Comparison of ENCODE assay signal across 11 mouse cellular contexts in the genomic region with DNA sequence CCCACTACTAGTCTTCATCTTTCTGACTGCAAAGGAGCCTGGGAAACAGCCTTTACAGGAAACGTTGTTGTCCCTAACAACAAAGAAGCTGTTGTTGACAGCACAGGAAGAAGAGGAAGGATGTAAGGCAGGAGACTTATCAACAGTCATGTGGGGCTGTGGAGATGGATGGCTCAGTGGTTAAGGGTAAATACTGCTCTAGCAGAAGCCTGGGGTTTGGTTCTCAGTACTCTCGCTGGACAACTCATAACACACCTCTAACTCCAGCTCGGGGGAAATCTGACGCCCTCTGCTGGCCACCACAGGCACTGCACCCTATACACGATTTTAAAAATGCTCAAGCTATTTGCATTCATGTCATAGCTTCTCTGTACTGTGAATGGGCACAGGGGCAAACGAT.
DNase-seq lines count a peak whose midpoint lies in the region; ATAC-seq and TF ChIP-seq lines count a peak whose summit lies in the region.
"Had no signal": no experiment of that assay in that cellular context is flagged by ENCODE, and none has a peak within 500 bp of the region (broad histone marks: within the 10 kb centered on the region; RNA-seq: fewer than 3 reads in every experiment).

No protein-coding gene starts in this region.

- TF ChIP-seq EP300 in heart, postnatal 0 days (IDR thresholded peaks at IDR 0.05; ENCODE audit: low read depth), result no peak

- no peak overlapping the region for H3K27ac ChIP-seq in heart, postnatal 0 days (ENCODE audit: low read depth)
- no peak overlapping the region for H3K27ac ChIP-seq in heart, embryonic 10.5 days
- no peak overlapping the region for H3K27ac ChIP-seq in testis, adult 2 months (ENCODE audit: control insufficient read depth, insufficient read depth, low read depth, low read length)
- H3K27ac ChIP-seq: embryonic facial prominence, embryonic 13.5 days; hindbrain, embryonic 13.5 days; neural tube, embryonic 13.5 days had no signal

- TF ChIP-seq POLR2A in testis, adult 2 months (IDR thresholded peaks at IDR 0.05; ENCODE audit: control insufficient read depth, low read depth, low read length), result no peak

- ATAC-seq in heart, postnatal 0 days (ENCODE audit: insufficient read depth, low read depth), result no peak

- no peaks in the 10 kb centered on the region for H3K36me3 ChIP-seq in heart, postnatal 0 days (replicated peaks; ENCODE audit: control insufficient read depth, insufficient read depth, low read length)
- H3K36me3 ChIP-seq in heart, embryonic 10.5 days, result no peaks in the 10 kb centered on the region
- H3K36me3 ChIP-seq in testis, adult 2 months (ENCODE audit: control insufficient read depth, insufficient read depth, low read length), result no peaks in the 10 kb centered on the region
- H3K36me3 ChIP-seq: embryonic facial prominence, embryonic 13.5 days; hindbrain, embryonic 13.5 days; neural tube, embryonic 13.5 days had no signal

- H3K4me3 ChIP-seq in heart, postnatal 0 days (ENCODE audit: low read depth, low read length), result no peak overlapping the region
- H3K4me3 ChIP-seq in heart, embryonic 10.5 days, result no peak overlapping the region
- H3K4me3 ChIP-seq in testis, adult 2 months (ENCODE audit: control insufficient read depth, low read depth, low read length), result no peak overlapping the region
- H3K4me3 ChIP-seq: embryonic facial prominence, embryonic 13.5 days; hindbrain, embryonic 13.5 days; neural tube, embryonic 13.5 days had no signal

- H3K9ac ChIP-seq in heart, postnatal 0 days (replicated peaks; ENCODE audit: low read depth, low read length), result no peak overlapping the region
- H3K9ac ChIP-seq: embryonic facial prominence, embryonic 13.5 days; hindbrain, embryonic 13.5 days; neural tube, embryonic 13.5 days had no signal

- peak; percentile 31 for TF ChIP-seq CTCF in heart, postnatal 0 days (IDR thresholded peaks at IDR 0.05; ENCODE audit: low read depth)
- TF ChIP-seq CTCF in testis, adult 2 months (IDR thresholded peaks at IDR 0.05; ENCODE audit: control insufficient read depth, insufficient read depth, insufficient replicate concordance, low read depth, low read length), result peak; percentile 87; the same call in 1 of the 2 replicates

- 37% methylated on average over 6 of the region's 6 CpGs for WGBS in heart, postnatal 0 days
- WGBS in heart, embryonic 10.5 days, result 33% methylated on average over 6 of the region's 6 CpGs

- no peaks in the 10 kb centered on the region for H3K27me3 ChIP-seq in heart, postnatal 0 days (ENCODE audit: control insufficient read depth, insufficient read depth, low read length)
- H3K27me3 ChIP-seq in heart, embryonic 10.5 days (ENCODE audit: insufficient read depth, poor library complexity, severe bottlenecking), result no peaks in the 10 kb centered on the region
- H3K27me3 ChIP-seq in testis, adult 2 months (ENCODE audit: control insufficient read depth, insufficient read depth, low read length), result no peaks in the 10 kb centered on the region
- H3K27me3 ChIP-seq: embryonic facial prominence, embryonic 13.5 days; hindbrain, embryonic 13.5 days; neural tube, embryonic 13.5 days had no signal

- H3K9me3 ChIP-seq in heart, postnatal 0 days (replicated peaks; ENCODE audit: control insufficient read depth, low read length), result no peaks in the 10 kb centered on the region
- no peaks in the 10 kb centered on the region for H3K9me3 ChIP-seq in heart, embryonic 10.5 days
- H3K9me3 ChIP-seq: embryonic facial prominence, embryonic 13.5 days; hindbrain, embryonic 13.5 days; neural tube, embryonic 13.5 days had no signal

- H3K4me2 ChIP-seq in heart, postnatal 0 days (ENCODE audit: low read depth, low read length), result no peak overlapping the region
- H3K4me2 ChIP-seq: embryonic facial prominence, embryonic 13.5 days; hindbrain, embryonic 13.5 days; neural tube, embryonic 13.5 days had no signal

- peaks cover 6% of the 10 kb centered on the region for H3K4me1 ChIP-seq in heart, postnatal 0 days (ENCODE audit: control insufficient read depth, insufficient read depth)
- H3K4me1 ChIP-seq in heart, embryonic 10.5 days, result peaks cover 32% of the 10 kb centered on the region
- H3K4me1 ChIP-seq in testis, adult 2 months (ENCODE audit: control insufficient read depth, insufficient read depth, low read length), result no peaks in the 10 kb centered on the region
- H3K4me1 ChIP-seq: hindbrain, embryonic 13.5 days; neural tube, embryonic 13.5 days had no signal

- no peak for DNase-seq in heart, postnatal 0 days (ENCODE audit: low spot score)
- no peak for DNase-seq in heart, embryonic 10.5 days (ENCODE audit: low spot score)
- DNase-seq in testis, postnatal 10 days (ENCODE audit: low spot score), result no peak
- DNase-seq in induced T-regulatory cell, adult 2 months (ENCODE audit: low read depth), result peak; percentile 86
- DNase-seq in thymus, postnatal 4 days, result peak; percentile 62
- no peak for DNase-seq in right cerebral cortex, postnatal 10 days (ENCODE audit: low spot score in 2 of 2)
- DNase-seq in gastrocnemius, postnatal 25 days, result no peak

Comparison
In these comparisons a context has a peak if more than half of its experiments do, and no peak if none do; other contexts are left out.
1. DNase-seq: peak in induced T-regulatory cell, adult 2 months (single experiment) and thymus, postnatal 4 days (single experiment); none in heart, postnatal 0 days (single experiment), heart, embryonic 10.5 days (single experiment), testis, postnatal 10 days (single experiment), right cerebral cortex, postnatal 10 days (0 of 2) and gastrocnemius, postnatal 25 days (single experiment).